Mouse (Mus musculus) embryo, embryonic 9.5 days (tissue): ENCODE measurements around the gene Gm49337.

ENCODE experiments used
- DNase-seq: peaks from one replicate; pipeline ENCODE4 v3.0.0-alpha.2; 2017; ENCODE audit errors: extremely low spot score

The Gm49337 gene

GRCm38 (mm10) chr4:116173072-116173471, at the start of gene Gm49337, which contains the start of gene 1700042G07Rik:
Gene Gm49337 (plus strand): TSS chr4:116173384.
Gene 1700042G07Rik (plus strand): TSS chr4:116173372.
- DNase-seq = no peak

- peak; percentile 91 for DNase-seq
These were observed 49.3 kb upstream of the Gm49337 start, which contains the start of the genes Rad54l and Pomgnt1 for GRCm38 (mm10) chr4:116123602-116124519. Gene Rad54l (minus strand): TSS chr4:116123690. Gene Pomgnt1 (plus strand): TSS chr4:116123840.

GRCm38 (mm10) chr4:116125803-116126386, 47.3 kb upstream of the Gm49337 start:
- no peak for DNase-seq

- no peak for DNase-seq
These were observed 45.2 kb upstream of the Gm49337 start for GRCm38 (mm10) chr4:116127956-116128355.

- no peak for DNase-seq
These were observed 40.1 kb upstream of the Gm49337 start for GRCm38 (mm10) chr4:116133126-116133525.

GRCm38 (mm10) chr4:116134990-116135389, 38.2 kb upstream of the Gm49337 start:
- no peak for DNase-seq

GRCm38 (mm10) chr4:116137421-116137996, 35.7 kb upstream of the Gm49337 start:
- DNase-seq = no peak

- DNase-seq = no peak
These were observed 32.2 kb upstream of the Gm49337 start for GRCm38 (mm10) chr4:116140801-116141574.

- DNase-seq = no peak
These were observed 31.4 kb upstream of the Gm49337 start for GRCm38 (mm10) chr4:116141736-116142135.

- no peak for DNase-seq
These were observed 30.9 kb upstream of the Gm49337 start for GRCm38 (mm10) chr4:116142269-116142668.

- no peak for DNase-seq
These were observed 29.8 kb upstream of the Gm49337 start for GRCm38 (mm10) chr4:116143317-116143811.

- peak; percentile 61 for DNase-seq
These were observed 29.1 kb upstream of the Gm49337 start for GRCm38 (mm10) chr4:116143891-116144717.

GRCm38 (mm10) chr4:116149812-116150155, 23.4 kb upstream of the Gm49337 start:
- no peak for DNase-seq

- peak; percentile 73 for DNase-seq
These were observed 22.9 kb upstream of the Gm49337 start for GRCm38 (mm10) chr4:116150156-116150861.

- no peak for DNase-seq
These were observed 22.3 kb upstream of the Gm49337 start for GRCm38 (mm10) chr4:116150862-116151221.

GRCm38 (mm10) chr4:116151238-116151637, 21.9 kb upstream of the Gm49337 start, which contains the start of gene Lurap1:
Gene Lurap1 (minus strand): TSS chr4:116151338.
- no peak for DNase-seq

GRCm38 (mm10) chr4:116152702-116153101, 20.5 kb upstream of the Gm49337 start:
- no peak for DNase-seq

- DNase-seq = no peak
These were observed 15.3 kb upstream of the Gm49337 start for GRCm38 (mm10) chr4:116157882-116158281.

- DNase-seq = no peak
These were observed 13.3 kb upstream of the Gm49337 start for GRCm38 (mm10) chr4:116159912-116160311.

GRCm38 (mm10) chr4:116160769-116161168, 12.4 kb upstream of the Gm49337 start:
- DNase-seq = no peak
